Mouse (Mus musculus): ENCODE measurements around the gene Kcna5.

The Kcna5 gene

GRCm38 (mm10) chr6:126535208-126535910 lies at the start of gene Kcna5:
Gene Kcna5, minus strand, starts transcription at chr6:126535412.
- DNase-seq (ENCODE audit: low spot score) = no peak

DNA sequence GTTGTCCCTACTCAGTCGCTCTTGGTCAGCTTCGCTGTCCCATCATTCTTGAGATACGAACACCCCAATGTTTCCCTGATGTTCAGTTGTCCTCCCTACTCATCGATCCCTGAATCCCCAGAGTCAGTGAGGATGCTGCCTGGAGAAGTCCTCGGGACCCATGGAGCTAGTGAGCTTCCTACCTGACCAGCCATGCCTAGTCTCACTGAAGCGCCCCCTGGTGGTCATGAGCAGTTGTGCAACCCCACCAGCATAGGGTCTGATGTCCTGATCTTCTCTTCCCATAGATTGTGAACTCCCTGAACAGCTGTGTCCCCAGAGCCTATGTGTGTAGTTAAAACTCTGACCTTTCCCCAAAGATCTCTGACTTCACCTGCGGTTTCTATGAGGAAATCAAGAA lies 47.9 kb upstream of the Kcna5 start:
- DNase-seq (ENCODE audit: low spot score) = peak; percentile 21

DNA sequence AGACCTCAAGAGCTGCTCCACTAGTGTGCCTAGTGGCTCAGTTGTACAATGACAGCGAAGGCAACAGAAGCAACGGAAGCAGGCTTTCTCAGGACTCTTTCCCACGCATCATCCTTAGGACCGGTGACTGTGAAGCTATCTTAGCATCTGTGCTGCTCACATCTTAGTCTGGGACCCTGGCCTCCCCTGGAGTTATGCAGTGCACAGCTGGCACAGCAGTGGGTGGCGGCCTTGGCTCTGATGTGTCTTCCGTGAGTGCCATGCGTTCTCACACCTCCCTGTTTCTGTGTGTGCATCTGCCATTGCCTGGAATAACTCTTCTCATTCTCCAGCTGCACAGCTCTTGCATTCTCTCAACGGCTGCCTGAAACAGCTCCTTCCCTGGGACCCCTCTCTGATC lies 46.4 kb upstream of the Kcna5 start:
- DNase-seq (ENCODE audit: low spot score) = no peak

GRCm38 (mm10) chr6:126580571-126580970 lies 45.4 kb upstream of the Kcna5 start:
- DNase-seq (ENCODE audit: low spot score) = no peak

DNA sequence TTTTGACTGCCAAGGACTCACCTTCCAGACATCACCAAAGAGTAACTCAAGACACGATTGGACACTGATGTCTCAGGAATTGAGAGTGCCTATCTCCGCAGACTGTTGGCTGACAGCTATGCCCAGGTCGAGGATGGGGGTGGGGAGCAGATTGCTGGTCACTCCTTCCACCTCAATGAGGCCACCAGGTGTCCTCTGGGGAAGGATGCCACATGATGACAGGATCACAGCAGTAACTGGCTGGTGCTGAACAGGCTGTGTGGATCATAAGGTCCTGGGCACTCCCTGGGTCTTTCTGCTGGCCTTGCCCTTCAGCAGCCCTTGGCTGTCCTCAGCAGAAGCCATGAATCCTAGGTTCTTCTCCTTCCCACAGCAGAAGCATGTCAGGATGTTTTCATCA lies 42.2 kb upstream of the Kcna5 start:
- DNase-seq (ENCODE audit: low spot score) = no peak

DNA sequence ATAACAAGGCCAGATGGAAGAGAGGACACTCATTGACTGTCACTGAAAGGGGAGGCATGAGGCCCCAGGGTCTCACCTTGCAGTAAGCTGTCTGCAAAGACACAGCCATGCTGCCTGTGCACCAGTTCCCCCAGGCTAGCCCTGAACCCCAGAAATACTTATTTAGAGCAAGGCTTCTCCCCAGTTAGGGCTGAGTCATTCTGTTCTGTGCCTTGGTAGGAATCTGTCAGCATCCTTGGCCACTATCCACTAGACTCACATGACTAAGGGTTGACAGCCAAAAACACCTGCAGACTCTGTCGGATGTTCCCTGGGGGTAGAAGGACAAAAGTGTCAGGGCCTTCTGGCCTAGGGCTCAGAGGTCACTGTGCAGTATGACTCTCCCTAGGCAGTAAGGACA lies 41.4 kb upstream of the Kcna5 start:
- DNase-seq (ENCODE audit: low spot score) = no peak

GRCm38 (mm10) chr6:126574778-126575177 lies 39.6 kb upstream of the Kcna5 start:
- DNase-seq (ENCODE audit: low spot score) = no peak

DNA sequence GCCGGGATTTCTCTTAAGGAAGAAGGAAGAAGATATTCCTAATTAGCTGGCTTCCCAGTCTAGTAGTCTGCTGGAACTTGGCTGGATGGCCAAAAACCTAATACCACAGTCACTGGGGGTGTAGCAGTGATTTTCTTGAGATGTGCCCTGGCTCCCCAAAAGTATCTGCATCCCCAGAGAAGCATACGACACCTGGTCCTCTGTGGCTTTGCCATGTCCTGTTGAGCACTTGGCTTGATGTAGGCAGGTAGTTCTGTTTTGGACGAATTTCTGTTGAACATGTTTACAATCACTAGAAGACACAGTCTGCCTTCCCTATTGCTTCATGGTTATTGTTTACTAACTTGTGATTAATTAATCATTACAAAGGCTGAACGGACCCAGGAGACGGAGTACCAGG lies 37.8 kb upstream of the Kcna5 start:
- no peak for DNase-seq (ENCODE audit: low spot score)

DNA sequence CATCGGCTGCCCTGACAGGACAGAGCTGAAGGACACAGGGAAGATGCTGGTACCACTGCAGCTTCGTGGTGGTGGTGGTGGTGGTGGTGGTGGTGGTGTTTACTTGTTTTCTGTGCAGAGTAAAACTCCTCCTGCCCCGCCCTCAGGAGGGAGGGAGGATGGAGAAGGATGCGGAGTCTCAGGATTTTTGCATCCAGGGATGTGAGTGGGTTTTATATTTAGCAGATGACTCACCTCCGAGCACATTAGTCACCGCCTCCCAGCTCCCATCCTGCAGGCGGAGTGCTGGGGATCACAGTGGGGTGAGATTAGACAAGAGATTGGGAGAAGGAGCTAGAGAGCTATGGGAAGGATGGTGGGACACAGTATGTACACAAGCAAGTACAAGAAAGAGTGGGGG lies 34.6 kb upstream of the Kcna5 start:
- no peak for DNase-seq (ENCODE audit: low spot score)

DNA sequence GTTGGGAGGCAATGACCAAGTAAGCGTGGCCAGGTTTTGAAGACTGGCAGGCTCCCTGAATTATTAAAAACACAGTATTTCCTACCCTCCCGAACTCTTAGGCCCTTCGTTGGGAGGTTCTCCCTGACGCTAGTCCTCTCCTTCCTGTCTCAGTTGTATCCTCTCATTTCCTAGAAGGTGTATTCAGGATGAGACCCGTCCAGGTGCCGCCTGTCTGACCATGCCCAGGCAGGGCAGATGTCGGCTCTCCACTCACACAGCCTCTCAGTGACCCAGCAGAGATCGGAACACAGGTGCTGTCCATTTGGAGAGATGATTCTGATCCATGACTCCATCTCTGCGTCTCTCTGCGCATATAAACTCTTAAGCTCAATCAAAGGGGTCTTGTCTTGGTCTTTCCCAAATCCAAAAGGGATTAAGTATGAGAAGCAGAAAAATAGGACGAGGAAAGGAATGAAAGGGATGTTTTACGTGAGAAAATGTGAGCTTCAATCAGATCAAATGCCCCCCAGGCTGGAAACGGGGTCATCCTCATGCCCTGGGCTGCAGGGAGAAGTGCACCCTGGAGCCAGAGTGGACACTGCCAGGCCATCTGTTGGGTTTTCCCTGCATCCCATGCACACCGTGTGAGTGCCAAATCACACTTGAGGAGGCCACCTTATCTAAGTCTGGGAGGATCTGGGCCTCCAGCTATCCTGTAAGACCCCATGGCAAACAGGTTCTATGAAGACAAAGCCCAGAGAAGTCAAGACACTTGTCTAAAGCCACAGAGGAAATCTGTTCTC lies 33.0 kb upstream of the Kcna5 start:
- no peak for DNase-seq (ENCODE audit: low spot score)

DNA sequence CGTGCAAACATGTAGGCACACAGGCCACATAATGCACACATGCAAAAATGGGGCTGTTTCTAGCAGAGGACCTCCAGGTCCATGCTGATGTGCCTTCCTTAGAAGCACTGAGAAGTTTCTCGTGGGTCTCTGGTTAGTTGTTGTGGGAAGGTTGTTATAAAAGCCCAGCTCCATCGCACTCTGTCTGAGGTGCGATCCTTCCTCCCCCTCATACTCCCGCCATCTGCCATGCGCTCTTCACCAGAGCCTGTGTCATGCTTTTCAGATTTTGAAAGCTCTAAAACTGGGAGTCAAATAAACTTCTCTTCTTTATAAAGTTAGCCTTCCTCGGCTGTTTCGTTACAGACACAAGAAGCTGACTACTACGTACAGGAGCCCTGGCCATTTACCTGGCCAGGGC lies 32.1 kb upstream of the Kcna5 start:
- no peak for DNase-seq (ENCODE audit: low spot score)

- no peak for DNase-seq (ENCODE audit: low spot score)
Observed at GRCm38 (mm10) chr6:126564376-126564775, 29.2 kb upstream of the Kcna5 start.

DNA sequence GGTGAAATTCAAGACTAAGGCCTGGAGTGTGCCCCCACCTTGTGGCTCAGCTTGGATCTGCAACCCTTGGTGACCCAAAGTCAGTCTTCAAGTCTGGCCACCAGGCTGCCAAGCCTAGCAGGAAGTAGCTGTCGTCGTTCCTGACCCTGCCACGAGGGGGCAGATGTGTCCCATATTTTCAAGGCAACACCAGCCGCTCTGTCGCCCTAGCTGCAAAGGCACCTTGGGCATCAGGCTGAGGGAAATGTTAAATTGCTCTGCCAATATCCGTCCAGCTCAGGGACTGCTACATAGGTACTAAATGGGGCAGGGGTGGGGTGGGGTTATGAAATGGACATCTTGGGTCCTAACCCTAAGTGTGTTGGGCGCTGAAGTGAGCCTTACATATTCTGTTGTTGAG lies 28.7 kb upstream of the Kcna5 start:
- peak; percentile 79 for DNase-seq (ENCODE audit: low spot score)

DNA sequence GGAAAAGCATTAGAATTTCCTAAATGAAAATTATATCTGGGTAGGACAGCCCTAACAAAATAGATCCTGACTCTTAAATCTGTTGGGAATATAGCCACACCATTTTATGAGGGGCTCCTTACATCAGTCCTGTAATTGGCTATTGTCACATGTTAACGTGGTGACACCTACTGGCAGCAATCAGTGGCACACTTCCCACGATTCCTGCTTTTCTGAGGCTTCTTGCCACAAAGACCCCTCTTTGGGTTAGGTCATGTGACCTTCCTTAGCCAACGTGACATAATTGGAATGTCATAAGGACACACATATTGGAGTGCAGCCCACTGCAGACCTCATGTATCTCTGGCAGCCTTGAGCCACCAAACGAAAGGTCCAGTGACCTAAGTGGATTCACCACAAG lies 26.5 kb upstream of the Kcna5 start:
- no peak for DNase-seq (ENCODE audit: low spot score)

DNA sequence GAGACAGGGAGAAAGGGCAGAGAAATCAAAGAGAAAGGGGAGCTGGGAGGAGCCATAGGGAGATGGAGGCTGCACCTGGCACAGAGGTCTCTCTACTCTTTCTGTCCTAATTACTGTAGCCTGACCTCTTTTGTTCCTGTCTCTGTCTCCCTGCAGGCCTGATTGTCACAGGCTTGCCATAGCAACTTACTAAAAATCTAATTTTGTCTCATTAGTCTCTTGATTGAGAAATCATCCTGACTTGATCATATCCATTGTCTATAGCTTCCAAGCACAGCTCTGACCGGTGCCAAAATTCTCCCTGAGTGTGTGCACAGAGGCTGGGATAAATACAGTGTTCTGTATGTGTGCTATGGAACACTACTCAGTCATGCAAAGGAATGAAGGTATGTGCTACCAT lies 25.5 kb upstream of the Kcna5 start:
- no peak for DNase-seq (ENCODE audit: low spot score)

GRCm38 (mm10) chr6:126560036-126560435 lies 24.8 kb upstream of the Kcna5 start:
- no peak for DNase-seq (ENCODE audit: low spot score)

GRCm38 (mm10) chr6:126558276-126558675 lies 23.1 kb upstream of the Kcna5 start:
- no peak for DNase-seq (ENCODE audit: low spot score)

GRCm38 (mm10) chr6:126553812-126554211 lies 18.6 kb upstream of the Kcna5 start:
- DNase-seq (ENCODE audit: low spot score) = no peak

- peak; percentile 23 for DNase-seq (ENCODE audit: low spot score)
Observed at GRCm38 (mm10) chr6:126551862-126552395, 16.7 kb upstream of the Kcna5 start.

DNA sequence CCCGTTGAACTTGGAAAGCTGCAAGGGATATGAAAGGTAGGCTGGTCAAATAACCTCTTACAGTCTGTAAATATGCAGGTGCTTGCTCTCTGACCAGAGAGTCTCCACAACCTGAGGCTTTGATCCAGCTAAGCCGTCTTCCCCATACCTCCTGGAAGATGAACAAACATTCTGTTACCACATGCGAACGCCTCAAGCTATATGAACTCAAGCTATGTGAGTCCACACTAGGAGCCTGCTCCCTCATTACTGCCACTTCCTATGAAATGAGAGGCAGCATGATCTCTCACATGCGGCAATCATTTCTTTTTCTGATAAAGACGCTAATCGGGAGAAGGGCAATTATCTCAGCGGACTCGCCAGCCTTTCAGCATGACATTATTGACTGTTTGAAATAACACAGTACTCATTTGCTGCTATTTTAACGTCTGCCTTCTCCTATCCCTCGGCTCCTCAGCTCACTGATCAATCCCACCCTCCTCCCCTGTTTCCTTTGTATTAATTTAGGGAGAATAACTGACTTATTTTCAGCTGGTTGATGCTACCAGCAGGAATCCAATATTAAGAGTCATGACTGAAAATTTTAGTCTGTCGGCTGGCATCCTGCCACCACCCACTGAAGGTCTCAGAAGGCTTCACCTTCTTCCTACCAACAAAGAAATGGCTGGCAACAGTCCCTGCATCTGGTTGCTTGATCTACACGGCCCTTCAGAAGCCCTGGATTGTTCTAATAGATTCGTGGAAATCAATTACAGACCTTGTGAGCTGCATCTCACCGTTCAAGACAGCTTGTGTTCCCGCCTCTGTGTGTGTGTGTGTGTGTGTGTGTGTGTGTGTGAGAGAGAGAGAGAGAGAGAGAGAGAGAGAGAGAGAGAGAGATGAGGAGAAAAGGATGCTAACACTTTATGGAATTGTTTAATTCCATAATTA lies 9.2 kb upstream of the Kcna5 start:
- no peak for DNase-seq (ENCODE audit: low spot score)

DNA sequence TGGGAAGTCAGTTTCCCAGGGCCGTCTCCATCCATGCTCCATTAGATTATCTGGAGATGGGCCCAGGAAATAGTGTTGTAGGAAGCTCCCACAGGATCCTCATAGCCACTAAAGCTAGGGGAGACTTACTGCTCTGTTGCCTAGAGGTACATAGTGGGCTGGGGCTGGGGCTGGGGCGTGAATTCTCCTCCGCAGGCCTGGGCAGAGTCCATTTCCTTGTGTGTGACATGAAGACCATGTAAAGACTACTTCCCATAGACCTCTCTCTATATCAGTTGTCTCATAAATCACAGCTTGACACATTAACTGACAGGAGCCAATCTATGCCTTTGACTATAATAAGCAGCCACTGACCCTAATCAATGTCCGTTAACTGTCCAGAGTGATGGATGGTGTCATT lies 7.5 kb upstream of the Kcna5 start:
- DNase-seq (ENCODE audit: low spot score) = no peak

- DNase-seq (ENCODE audit: low spot score) = no peak
Observed at GRCm38 (mm10) chr6:126537512-126537911, 2.3 kb upstream of the Kcna5 start.
